Mouse (Mus musculus): ENCODE results near the gene Ptger4. TPM values are rescaled to one million over a fixed set of nuclear protein-coding genes. Genes with fewer than 3 reads are reported as not detected.
A peak's percentile ranks its signal among the peaks of the same experiment; 100 is the strongest.

The Ptger4 gene
- 2.2 and 2.4 TPM in 2 replicates for polyA plus RNA-seq (2015; fragmentation: Nextera tagmentation; extraction: Ambion mirVana)

DNA sequence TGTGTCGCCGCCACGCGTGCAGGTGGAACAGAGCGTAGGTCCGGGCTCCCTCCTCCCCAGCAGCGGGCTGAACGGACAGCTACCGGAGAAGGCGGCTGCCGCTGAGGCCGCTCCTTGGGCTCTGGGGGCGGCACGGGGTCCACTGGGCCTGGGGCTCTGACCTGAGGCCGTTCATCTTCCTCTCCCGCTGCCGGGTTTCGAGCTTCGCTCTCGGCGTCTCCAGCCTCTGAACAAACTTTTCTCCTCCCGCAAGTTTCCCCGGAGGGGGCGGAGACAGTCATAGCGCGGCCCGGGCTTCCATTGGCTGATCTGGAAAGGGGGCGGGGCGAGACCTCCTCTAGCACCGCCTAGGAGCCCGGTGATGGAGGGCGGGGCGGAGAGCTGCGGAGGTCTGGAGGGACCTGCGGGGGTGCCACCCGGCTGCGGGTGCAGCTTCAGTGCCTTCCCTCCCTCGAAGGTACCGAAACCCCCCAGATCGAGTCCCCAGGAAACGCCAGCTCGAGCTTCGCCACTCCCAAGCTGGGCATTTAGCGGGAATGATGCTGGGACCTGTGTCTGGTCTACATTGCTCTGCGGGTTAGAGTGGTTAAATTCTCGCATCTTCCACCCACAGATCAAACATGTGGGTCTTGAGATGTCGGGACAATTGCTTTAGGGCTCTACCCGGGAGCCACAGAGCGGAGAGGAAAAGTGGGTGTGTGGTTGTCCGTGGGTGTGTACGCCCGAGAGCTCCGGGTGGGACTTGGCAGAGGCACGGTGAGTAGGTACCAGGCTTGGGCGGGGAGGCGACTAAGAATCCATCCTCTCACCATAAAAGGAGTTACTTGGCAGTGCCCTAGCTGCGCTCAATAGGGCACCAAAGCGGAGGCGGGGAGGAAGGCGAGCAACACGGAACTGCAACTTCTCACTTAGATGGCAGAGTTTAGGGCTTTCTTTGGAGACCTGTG lies at the start of gene Ptger4:
Ptger4 (minus strand) TSS at position 229 of the 947 bp plus-strand sequence.
- peak within 1 kb of the TSS; percentile 100 for H3K4me2 ChIP-seq
- WGBS (ENCODE audit: insufficient replicate concordance), result under 1% methylated on average over 61 of the region's 61 CpGs
- ATAC-seq (ENCODE audit: low read depth) (peak; percentile 92), DNase-seq (peak; percentile 92)
- H3K36me3 ChIP-seq, result no peaks in the 10 kb centered on the region
- peak within 1 kb of the TSS; percentile 30; the same call in 1 of the 2 replicates for H3K27ac ChIP-seq
- H3K9me3 ChIP-seq (replicated peaks), result no peaks in the 10 kb centered on the region
- H3K4me1 ChIP-seq (replicated peaks), result peaks cover 54% of the 10 kb centered on the region
- H3K9ac ChIP-seq, result peak within 1 kb of the TSS; percentile 75
- H3K27me3 ChIP-seq, result peaks cover 37% of the 10 kb centered on the region
- H3K4me3 ChIP-seq (replicated peaks), result peak within 1 kb of the TSS; percentile 74

GRCm38 (mm10) chr15:5288412-5288811 lies 44.4 kb upstream of the Ptger4 start:
- H3K27me3 ChIP-seq, result no peaks in the 10 kb centered on the region
- DNase-seq (no peak), ATAC-seq (ENCODE audit: low read depth) (no peak)
- H3K9ac ChIP-seq, result no peak overlapping the region
- no peak overlapping the region for H3K27ac ChIP-seq
- no peak overlapping the region for H3K4me2 ChIP-seq
- H3K4me3 ChIP-seq (replicated peaks), result no peak overlapping the region
- no peaks in the 10 kb centered on the region for H3K36me3 ChIP-seq
- 60% methylated on average over 8 of the region's 8 CpGs for WGBS (ENCODE audit: insufficient replicate concordance)
- no peaks in the 10 kb centered on the region for H3K9me3 ChIP-seq (replicated peaks)
- no peaks in the 10 kb centered on the region for H3K4me1 ChIP-seq (replicated peaks)

DNA sequence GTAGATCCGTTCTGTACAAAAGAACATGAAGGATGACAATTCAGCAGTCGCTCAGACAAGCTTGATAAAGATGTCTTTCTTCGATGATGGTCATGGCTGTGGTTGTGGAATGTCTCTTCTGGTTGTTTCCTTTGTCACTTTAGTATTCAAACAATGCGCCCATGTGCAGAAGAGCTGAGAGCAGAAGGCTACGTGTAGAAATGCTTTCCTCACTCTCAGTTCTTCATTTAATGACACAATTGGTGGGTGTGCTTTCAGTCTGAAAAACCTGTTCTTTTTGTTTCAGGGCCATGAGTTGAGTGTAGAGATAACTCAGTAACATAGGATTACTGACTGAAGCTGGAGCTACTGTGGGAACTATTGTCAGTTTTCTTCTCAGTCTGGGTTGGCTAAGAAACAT lies 43.1 kb upstream of the Ptger4 start:
- WGBS (ENCODE audit: insufficient replicate concordance), result 67% methylated on average over 5 of the region's 5 CpGs
- H3K9ac ChIP-seq, result no peak overlapping the region
- no peaks in the 10 kb centered on the region for H3K4me1 ChIP-seq (replicated peaks)
- H3K4me3 ChIP-seq (replicated peaks), result no peak overlapping the region
- no peak overlapping the region for H3K4me2 ChIP-seq
- H3K9me3 ChIP-seq (replicated peaks), result no peaks in the 10 kb centered on the region
- H3K36me3 ChIP-seq, result no peaks in the 10 kb centered on the region
- DNase-seq (no peak), ATAC-seq (ENCODE audit: low read depth) (no peak)
- H3K27ac ChIP-seq, result no peak overlapping the region
- no peaks in the 10 kb centered on the region for H3K27me3 ChIP-seq

- H3K9me3 ChIP-seq (replicated peaks), result no peaks in the 10 kb centered on the region
Observed at GRCm38 (mm10) chr15:5281316-5281715, 37.3 kb upstream of the Ptger4 start.

GRCm38 (mm10) chr15:5279831-5280230 lies 35.8 kb upstream of the Ptger4 start:
- Histone ChIP-seq H3K27me3 (no peaks in the 10 kb centered on the region), H3K27ac (no peak overlapping the region), H3K9ac (no peak overlapping the region), H3K4me3 (replicated peaks) (no peak overlapping the region), H3K4me2 (no peak overlapping the region), H3K36me3 (no peaks in the 10 kb centered on the region), H3K9me3 (replicated peaks) (no peaks in the 10 kb centered on the region), H3K4me1 (replicated peaks) (no peaks in the 10 kb centered on the region)
- DNase-seq, result no peak
- no peak for ATAC-seq (ENCODE audit: low read depth)
- 53% methylated on average over 4 of the region's 4 CpGs for WGBS (ENCODE audit: insufficient replicate concordance)

More at GRCm38 (mm10) chr15:5281316-5281715, 37.3 kb upstream of the Ptger4 start:
- Histone ChIP-seq H3K27ac (no peak overlapping the region), H3K9ac (no peak overlapping the region), H3K36me3 (no peaks in the 10 kb centered on the region), H3K27me3 (no peaks in the 10 kb centered on the region), H3K4me2 (no peak overlapping the region), H3K4me1 (replicated peaks) (no peaks in the 10 kb centered on the region), H3K4me3 (replicated peaks) (no peak overlapping the region)
- DNase-seq (no peak), ATAC-seq (ENCODE audit: low read depth) (no peak)
- WGBS (ENCODE audit: insufficient replicate concordance), result 58% methylated on average over 2 of the region's 2 CpGs

GRCm38 (mm10) chr15:5278525-5278924 lies 34.5 kb upstream of the Ptger4 start:
- H3K9ac ChIP-seq, result no peak overlapping the region
- no peak overlapping the region for H3K4me2 ChIP-seq
- DNase-seq, result no peak
- ATAC-seq (ENCODE audit: low read depth), result no peak
- no peak overlapping the region for H3K4me3 ChIP-seq (replicated peaks)
- no peaks in the 10 kb centered on the region for H3K27me3 ChIP-seq
- no peaks in the 10 kb centered on the region for H3K9me3 ChIP-seq (replicated peaks)
- H3K4me1 ChIP-seq (replicated peaks), result no peaks in the 10 kb centered on the region
- H3K36me3 ChIP-seq, result no peaks in the 10 kb centered on the region
- H3K27ac ChIP-seq, result no peak overlapping the region

- H3K36me3 ChIP-seq, result no peaks in the 10 kb centered on the region
- no peaks in the 10 kb centered on the region for H3K9me3 ChIP-seq (replicated peaks)
- DNase-seq, result no peak
- no peak overlapping the region for H3K4me3 ChIP-seq (replicated peaks)
- H3K27ac ChIP-seq, result no peak overlapping the region
- WGBS (ENCODE audit: insufficient replicate concordance), result 75% methylated on average over 1 of the region's 1 CpGs
- ATAC-seq (ENCODE audit: low read depth), result no peak
- H3K9ac ChIP-seq, result no peak overlapping the region
- H3K4me2 ChIP-seq, result no peak overlapping the region
- H3K27me3 ChIP-seq, result no peaks in the 10 kb centered on the region
- H3K4me1 ChIP-seq (replicated peaks), result no peaks in the 10 kb centered on the region
Observed at GRCm38 (mm10) chr15:5273981-5274380, 30.0 kb upstream of the Ptger4 start.

- DNase-seq, result no peak
- ATAC-seq (ENCODE audit: low read depth), result no peak
- Histone ChIP-seq H3K4me3 (replicated peaks) (no peak overlapping the region), H3K27ac (no peak overlapping the region), H3K27me3 (no peaks in the 10 kb centered on the region), H3K9me3 (replicated peaks) (no peaks in the 10 kb centered on the region), H3K4me1 (replicated peaks) (peaks cover 12% of the 10 kb centered on the region), H3K9ac (no peak overlapping the region), H3K36me3 (no peaks in the 10 kb centered on the region), H3K4me2 (no peak overlapping the region)
- WGBS (ENCODE audit: insufficient replicate concordance), result 66% methylated on average over 3 of the region's 3 CpGs
Observed at GRCm38 (mm10) chr15:5266095-5266494, 22.1 kb upstream of the Ptger4 start.

DNA sequence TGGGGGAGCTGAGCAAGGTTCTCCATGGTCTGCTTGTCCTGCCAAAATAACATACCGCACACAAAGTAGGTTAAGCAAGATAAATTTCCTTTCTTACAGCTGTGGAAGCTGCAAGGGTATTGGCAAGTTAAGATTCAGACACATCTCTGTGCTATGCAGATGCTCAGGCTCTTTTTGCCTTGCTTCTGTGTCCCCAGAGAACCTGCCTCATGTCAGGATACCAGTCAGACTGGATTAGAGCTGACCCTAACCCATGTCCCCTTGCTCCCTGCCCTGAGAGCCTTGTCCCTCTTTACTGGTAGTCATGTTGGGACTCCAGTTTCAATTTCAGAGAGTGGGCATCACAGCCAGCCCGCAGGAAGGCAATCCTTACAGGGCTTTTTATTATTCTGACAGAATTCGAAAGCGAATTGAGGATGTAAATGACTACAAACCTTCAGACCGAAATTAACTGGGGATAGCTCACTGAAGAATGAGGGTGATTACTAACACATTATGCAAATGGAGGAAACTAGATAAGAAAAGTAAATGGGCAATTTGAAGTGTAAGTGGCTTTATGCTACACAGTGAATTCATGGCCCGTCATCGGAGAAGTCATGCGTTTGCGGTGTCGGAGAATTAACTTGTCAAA lies 19.0 kb upstream of the Ptger4 start:
- H3K27ac ChIP-seq, result no peak overlapping the region

GRCm38 (mm10) chr15:5262095-5262667 lies 18.2 kb upstream of the Ptger4 start:
- Histone ChIP-seq H3K4me2 (no peak overlapping the region), H3K4me1 (replicated peaks) (peaks cover 24% of the 10 kb centered on the region), H3K9me3 (replicated peaks) (no peaks in the 10 kb centered on the region), H3K36me3 (no peaks in the 10 kb centered on the region), H3K27me3 (no peaks in the 10 kb centered on the region), H3K4me3 (replicated peaks) (no peak overlapping the region), H3K9ac (no peak overlapping the region), H3K27ac (no peak overlapping the region)
- 74% methylated on average over 13 of the region's 13 CpGs for WGBS (ENCODE audit: insufficient replicate concordance)
- DNase-seq (no peak), ATAC-seq (ENCODE audit: low read depth) (no peak)

More for the DNA sequence above, 19.0 kb upstream of the Ptger4 start:
- Histone ChIP-seq H3K4me2 (no peak overlapping the region), H3K4me3 (replicated peaks) (no peak overlapping the region), H3K36me3 (no peaks in the 10 kb centered on the region), H3K4me1 (replicated peaks) (peaks cover 24% of the 10 kb centered on the region), H3K9ac (no peak overlapping the region), H3K27me3 (no peaks in the 10 kb centered on the region), H3K9me3 (replicated peaks) (no peaks in the 10 kb centered on the region)
- no peak for DNase-seq
- WGBS (ENCODE audit: insufficient replicate concordance), result 72% methylated on average over 10 of the region's 10 CpGs
- ATAC-seq (ENCODE audit: low read depth), result no peak

DNA sequence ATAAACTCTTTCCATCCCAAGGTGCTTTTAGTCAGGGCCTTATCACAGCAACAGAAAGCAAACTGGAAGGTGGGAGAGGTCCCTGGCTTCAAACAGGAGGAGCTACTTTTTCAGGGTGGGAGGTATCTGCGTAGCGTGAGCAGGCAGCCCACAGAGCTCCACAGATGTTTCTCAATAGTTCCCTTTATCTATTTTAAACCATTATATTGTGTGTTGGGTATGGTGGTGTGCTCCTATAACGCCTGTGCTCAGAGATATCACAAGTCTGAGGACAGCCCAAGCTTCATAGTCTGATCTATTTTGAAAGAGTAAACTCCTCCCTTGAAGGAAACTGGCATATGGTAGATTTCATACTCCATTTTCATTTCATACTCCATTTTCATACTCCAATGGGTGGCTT lies 17.0 kb upstream of the Ptger4 start:
- Histone ChIP-seq H3K27me3 (no peaks in the 10 kb centered on the region), H3K27ac (peak overlapping the region; percentile 4), H3K36me3 (no peaks in the 10 kb centered on the region), H3K9ac (no peak overlapping the region), H3K4me3 (replicated peaks) (no peak overlapping the region), H3K4me1 (replicated peaks) (peaks cover 24% of the 10 kb centered on the region), H3K9me3 (replicated peaks) (no peaks in the 10 kb centered on the region), H3K4me2 (peak overlapping the region; percentile 10; the same call in 1 of the 2 replicates)
- peak; percentile 33 for DNase-seq
- WGBS (ENCODE audit: insufficient replicate concordance), result 22% methylated on average over 3 of the region's 3 CpGs
- ATAC-seq (ENCODE audit: low read depth), result peak; percentile 99

Data from liver, embryonic 13.5 days (tissue).